Mouse (Mus musculus): ENCODE measurements around the gene Itih4. TPM values are rescaled to one million over a fixed set of nuclear protein-coding genes. Genes with fewer than 3 reads are reported as not detected.

The Itih4 gene
- not detected in 2 replicates for polyA plus RNA-seq (2021; fragmentation: Nextera tagmentation)
- long read RNA-seq, experiment 1, result 0 reads
- long read RNA-seq, experiment 2, result 0 reads

DNA sequence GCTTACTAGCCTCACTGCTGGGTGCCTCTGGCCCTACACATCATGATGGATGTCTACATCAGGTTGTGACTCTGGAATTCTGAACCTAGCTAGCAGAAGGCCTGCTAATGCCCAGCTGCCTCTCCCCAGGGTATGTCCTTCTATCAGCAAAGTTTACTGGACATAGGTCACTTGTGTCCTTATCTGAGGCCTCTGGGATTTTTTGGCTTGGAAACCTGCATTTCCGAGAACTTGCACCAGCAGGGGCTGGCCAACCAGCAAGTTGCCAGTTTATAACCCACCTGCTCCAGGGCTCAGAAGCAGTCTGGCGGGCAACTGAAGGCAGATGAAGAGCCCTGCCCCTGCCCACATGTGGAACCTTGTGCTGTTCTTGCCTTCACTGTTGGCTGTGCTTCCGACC, at the start of gene Itih4:
Gene Itih4 (plus strand): TSS at position 273 of the 400 bp plus-strand sequence.

DNA sequence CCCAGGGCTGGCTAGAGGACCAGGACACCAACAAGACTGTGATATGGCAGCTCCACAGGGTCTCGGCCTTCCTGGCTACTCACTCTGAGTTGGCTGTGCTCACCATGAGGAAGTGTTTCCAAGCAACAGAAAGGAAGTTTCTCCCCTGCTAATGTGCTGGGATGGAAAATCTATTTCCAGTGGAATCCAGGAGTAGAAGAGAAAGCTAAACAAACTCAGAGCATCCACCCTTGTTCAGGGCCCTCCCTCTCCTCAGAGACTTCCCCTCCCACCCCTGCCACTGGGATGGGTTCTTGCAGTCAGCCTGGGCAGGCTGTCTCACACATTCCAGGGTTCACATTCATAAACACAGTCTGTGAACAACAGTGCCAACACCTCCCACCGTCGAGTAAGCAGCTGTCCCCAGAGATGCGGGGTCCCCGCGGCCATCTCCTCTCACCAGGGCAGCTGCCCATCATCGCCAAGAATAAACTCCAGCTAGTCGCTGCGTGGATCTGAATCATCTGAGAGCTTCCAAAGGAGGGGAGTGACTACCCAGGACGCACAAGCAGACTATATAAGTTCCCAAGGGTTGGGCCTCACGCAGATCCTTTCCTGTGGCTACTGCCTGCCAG, 7.2 kb upstream of the Itih4 start, which contains the start of gene Mustn1:
Gene Mustn1 (plus strand): TSS at position 243 of the 614 bp plus-strand sequence.

DNA sequence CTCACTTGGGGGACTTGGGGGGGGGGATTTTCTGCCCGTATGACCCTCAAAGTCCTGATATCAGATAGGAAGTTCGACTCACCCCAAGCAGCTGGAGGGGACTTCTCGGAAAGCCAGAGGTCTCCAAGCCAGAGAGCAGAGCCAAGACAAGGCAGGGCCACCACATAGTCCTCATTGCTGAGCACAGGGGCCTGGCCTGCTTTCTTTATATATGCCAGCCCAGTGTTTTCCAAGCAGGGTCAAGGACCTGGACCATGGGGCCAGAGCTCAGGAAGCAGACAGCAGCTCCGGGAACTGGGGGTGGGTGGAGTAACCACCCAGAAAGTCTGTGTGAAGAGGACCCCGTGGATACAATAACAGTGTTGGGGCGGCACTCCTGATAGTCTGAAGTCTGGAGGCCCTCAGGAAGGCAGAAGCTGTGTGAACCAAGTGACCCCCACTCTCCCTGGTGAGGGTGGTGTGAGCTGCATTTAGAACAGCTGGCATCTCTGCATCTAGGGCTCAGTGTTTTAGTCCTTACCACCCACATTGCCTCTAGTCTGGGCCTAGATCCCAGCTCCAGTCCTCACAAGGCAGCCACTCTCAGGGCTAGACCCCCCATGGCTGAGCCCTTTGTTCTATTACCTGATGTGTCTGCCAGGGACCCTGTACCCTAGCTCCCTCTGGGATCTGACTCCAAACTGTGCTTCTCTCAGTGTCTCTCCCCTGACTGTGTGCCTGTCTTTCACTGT, 37.3 kb downstream of the Itih4 start, which contains the start of gene Itih3:
Gene Itih3 (minus strand): TSS at position 386 of the 731 bp plus-strand sequence.

DNA sequence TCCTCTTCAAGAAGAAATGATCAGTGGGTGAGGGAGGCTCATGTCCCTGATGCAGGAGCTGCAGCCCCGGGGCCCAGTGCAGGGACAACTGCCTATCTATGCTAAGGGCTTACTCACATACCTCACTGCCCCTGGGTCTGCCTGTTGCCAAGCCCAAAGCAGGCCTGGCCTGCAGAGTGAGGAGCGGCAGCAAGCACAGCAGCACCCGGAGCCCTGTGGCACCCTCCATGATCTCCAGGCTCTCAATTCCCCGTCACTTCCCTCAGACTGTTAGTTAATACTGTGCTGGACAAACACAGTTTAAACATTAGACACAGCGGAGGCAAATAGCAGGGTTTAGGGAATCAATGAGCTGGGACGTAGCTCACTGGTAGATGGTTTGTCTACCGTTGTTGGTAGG, 56.8 kb downstream of the Itih4 start, which contains the start of gene Itih1:
Gene Itih1 (minus strand): TSS at position 252 of the 400 bp plus-strand sequence.

DNA sequence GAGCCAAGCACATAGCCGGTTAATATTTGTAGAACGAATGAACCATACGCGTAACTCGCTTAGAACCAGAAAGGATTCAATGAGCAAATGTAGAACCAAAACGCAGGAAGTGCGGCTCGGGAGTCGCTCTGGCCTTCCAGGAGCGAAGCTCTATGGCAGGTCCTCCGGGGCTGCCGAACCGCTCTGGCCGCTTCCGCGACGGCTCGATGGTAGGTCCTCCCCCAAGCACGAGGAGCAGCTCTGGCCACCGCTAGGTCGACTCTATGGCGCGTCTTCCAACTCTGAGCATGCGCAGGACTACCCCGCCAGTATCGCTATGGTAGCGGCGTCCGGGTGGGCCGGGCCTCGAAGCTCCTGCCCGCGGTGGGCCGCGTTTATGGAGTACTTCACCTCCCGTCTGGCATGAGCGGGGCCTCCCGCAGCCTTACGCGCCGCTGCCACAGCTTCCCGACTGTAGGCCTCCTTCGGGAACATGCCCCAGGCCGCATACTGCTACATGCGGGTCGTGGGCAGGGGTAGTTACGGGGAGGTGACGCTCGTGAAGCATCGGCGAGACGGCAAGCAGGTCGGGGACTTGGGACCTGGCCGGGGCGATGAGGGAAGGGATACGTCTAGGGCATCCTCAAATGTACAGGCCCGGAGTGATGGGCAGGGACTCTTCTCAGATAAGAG, 65.0 kb downstream of the Itih4 start, which contains the start of gene Nek4:
Gene Nek4 (plus strand): TSS at position 224 of the 672 bp plus-strand sequence.

Other genes starting within 250 kb of the Itih4 start
- 9.8 and 11.7 TPM in 2 replicates for gene Rft1, start 232.1 kb upstream of the Itih4 start, polyA plus RNA-seq (2021; fragmentation: Nextera tagmentation)
- 5.9 and 7.1 TPM in 2 replicates for gene Sfmbt1, start 171.6 kb upstream of the Itih4 start, polyA plus RNA-seq (2021; fragmentation: Nextera tagmentation)
- 5.5 and 5.9 TPM in 2 replicates for gene Tmem110, start 60.9 kb upstream of the Itih4 start, polyA plus RNA-seq (2021; fragmentation: Nextera tagmentation)
- 1.2 and 1.3 TPM in 2 replicates for gene Mustn1, start 7.3 kb upstream of the Itih4 start, polyA plus RNA-seq (2021; fragmentation: Nextera tagmentation)
- 15.1 and 21.6 TPM in 2 replicates for gene Itih3, start 37.3 kb downstream of the Itih4 start, polyA plus RNA-seq (2021; fragmentation: Nextera tagmentation)
- gene Itih1, start 56.8 kb downstream of the Itih4 start, polyA plus RNA-seq (2021; fragmentation: Nextera tagmentation), result not detected in 2 replicates
- gene Nek4, start 64.9 kb downstream of the Itih4 start, polyA plus RNA-seq (2021; fragmentation: Nextera tagmentation), result 6.8 and 8.2 TPM in 2 replicates
- gene Glt8d1, start 114.9 kb downstream of the Itih4 start, polyA plus RNA-seq (2021; fragmentation: Nextera tagmentation), result 14.6 and 14.9 TPM in 2 replicates
- 565 and 597 TPM in 2 replicates for gene Spcs1, start 115.2 kb downstream of the Itih4 start, polyA plus RNA-seq (2021; fragmentation: Nextera tagmentation)
- 7.9 and 9.7 TPM in 2 replicates for gene Pbrm1, start 132.7 kb downstream of the Itih4 start, polyA plus RNA-seq (2021; fragmentation: Nextera tagmentation)
- gene Gnl3, start 132.7 kb downstream of the Itih4 start, polyA plus RNA-seq (2021; fragmentation: Nextera tagmentation), result 14.9 TPM in 2 replicates
- gene Smim4, start 242.5 kb downstream of the Itih4 start, polyA plus RNA-seq (2021; fragmentation: Nextera tagmentation), result 136 and 163 TPM in 2 replicates
- 23.3 and 23.4 TPM in 2 replicates for gene Nt5dc2, start 244.6 kb downstream of the Itih4 start, polyA plus RNA-seq (2021; fragmentation: Nextera tagmentation)

Measured in layer of hippocampus, adult 6 months (tissue).